Mouse (Mus musculus): ENCODE results near the gene Pusl1. TPM values are rescaled to one million over a fixed set of nuclear protein-coding genes. Genes with fewer than 3 reads are reported as not detected.
A peak's percentile ranks its signal among the peaks of the same experiment; 100 is the strongest.

Pusl1 gene
- polyA plus RNA-seq, 1 experiment from 2014 or later = 53.7 TPM

DNA sequence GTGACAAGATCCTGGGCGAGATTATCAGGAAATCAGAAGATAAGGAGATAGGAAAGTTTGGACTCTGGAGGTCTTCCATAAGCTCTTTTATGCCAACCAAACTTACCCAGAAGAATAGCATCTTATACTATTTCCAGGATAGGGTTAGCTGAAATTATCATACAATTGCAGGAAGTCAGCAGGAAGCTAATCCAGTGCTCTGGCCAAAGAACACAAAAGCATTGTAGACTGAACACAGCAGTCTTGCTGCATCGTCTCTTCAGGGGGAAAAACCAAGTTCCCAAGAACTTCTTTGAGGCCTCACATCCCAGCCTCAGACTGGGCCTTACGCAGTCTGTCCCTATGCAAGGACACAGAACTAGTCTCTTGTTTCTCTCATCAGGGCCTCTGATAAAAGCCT, 8.0 kb downstream of the Pusl1 start:
- Histone ChIP-seq H3K9me3 (ENCODE audit: control insufficient read depth, low read length) (no peaks in the 10 kb centered on the region), H3K27ac (ENCODE audit: low read depth, low read length) (no peak overlapping the region), H3K27me3 (ENCODE audit: control insufficient read depth, insufficient read depth, low read length) (no peaks in the 10 kb centered on the region), H3K4me3 (ENCODE audit: low read depth, low read length) (no peak overlapping the region), H3K4me1 (replicated peaks; ENCODE audit: control insufficient read depth, insufficient read depth, low read length) (no peaks in the 10 kb centered on the region), H3K9ac (ENCODE audit: low read length) (no peak overlapping the region), H3K36me3 (ENCODE audit: control insufficient read depth, insufficient read depth, low read length) (peaks cover 11% of the 10 kb centered on the region), H3K4me2 (ENCODE audit: low read depth, low read length, severe bottlenecking) (no peak overlapping the region)
- 83% methylated on average over 3 of the region's 3 CpGs for WGBS
- no peak for DNase-seq (ENCODE audit: low spot score)
- no peak for ATAC-seq (replicated peaks; ENCODE audit: low FRiP score)

DNA sequence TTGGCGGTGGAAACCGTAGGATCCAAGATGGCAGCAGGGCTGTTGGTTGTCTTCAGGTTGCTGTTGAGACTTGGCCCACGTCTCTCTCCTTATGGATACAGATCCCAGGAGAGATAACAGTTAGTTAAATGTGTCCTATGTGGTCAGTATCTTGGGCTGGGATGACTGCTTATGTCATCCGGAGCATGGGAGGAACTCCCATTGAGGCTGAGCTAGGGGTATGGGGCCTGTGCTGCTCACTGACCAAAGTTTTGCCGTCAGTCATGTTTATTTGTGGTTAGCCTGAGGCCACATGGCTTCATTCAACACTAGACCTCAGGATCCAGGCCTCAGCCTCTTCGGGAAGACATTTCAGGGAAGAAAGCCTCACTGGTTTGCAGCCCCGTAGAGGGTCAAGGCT, 20.2 kb downstream of the Pusl1 start:
- Histone ChIP-seq H3K4me3 (ENCODE audit: low read depth, low read length) (no peak overlapping the region), H3K27ac (ENCODE audit: low read depth, low read length) (no peak overlapping the region)
- DNase-seq (ENCODE audit: low spot score) = no peak

DNA sequence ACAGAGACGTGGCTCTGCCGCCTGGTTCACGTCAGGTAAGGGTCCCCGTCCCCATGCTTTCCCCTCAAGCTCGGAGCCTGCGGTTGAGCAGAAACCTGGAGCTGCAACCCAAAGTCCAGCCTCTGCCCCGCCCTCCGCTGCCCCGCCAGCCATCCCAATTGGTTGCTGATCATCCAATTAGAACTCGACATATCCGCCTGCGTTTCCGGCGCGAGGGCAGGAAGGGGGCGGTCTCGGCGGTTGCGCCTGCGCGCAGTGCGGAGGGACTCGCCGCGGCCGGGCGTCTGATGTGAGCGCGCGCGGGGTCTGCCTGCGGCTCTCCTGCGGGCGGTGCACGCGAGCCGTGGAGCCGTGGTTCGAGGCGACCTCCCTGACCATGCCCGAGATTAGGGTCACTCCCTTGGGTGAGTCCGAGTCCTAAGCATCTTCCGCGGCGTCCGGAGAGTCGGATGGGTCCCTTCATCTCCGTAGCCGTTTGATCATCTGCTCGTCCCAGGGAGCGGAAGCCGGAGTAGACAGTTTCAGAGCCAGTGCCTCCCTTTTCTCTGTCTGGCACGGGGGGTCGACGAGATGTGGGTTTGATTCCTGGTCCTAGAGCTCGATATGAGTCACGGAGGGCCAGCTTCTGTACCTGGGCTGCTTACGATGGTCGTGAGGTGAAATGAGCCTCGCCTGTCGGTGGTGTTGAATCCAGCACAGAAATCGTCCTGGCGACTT, 22.1 kb downstream of the Pusl1 start, which contains the start of the genes Cptp and Ints11:
Gene Cptp (minus strand): TSS at position 124 of the 717 bp plus-strand sequence.
Gene Ints11 (plus strand): TSS at position 230 of the 717 bp plus-strand sequence.
- peak within 1 kb of the TSS; percentile 84 for H3K9ac ChIP-seq (ENCODE audit: low read length)
- H3K27ac ChIP-seq (ENCODE audit: low read depth, low read length) = 0 out of 2 replicates have a peak within 1 kb of the TSS, but pooled peaks have one; percentile 12
- H3K4me2 ChIP-seq (ENCODE audit: low read depth, low read length, severe bottlenecking) = peak within 1 kb of the TSS; percentile 90
- H3K36me3 ChIP-seq (ENCODE audit: control insufficient read depth, insufficient read depth, low read length) = no peaks in the 10 kb centered on the region; the same call in 1 of the 2 replicates
- DNase-seq (ENCODE audit: low spot score) (peak; percentile 98), ATAC-seq (replicated peaks; ENCODE audit: low FRiP score) (peak; percentile 96)
- H3K27me3 ChIP-seq (ENCODE audit: control insufficient read depth, insufficient read depth, low read length) = no peaks in the 10 kb centered on the region
- H3K4me3 ChIP-seq (ENCODE audit: low read depth, low read length) = peak within 1 kb of the TSS; percentile 82
- WGBS = under 1% methylated on average over 63 of the region's 63 CpGs
- H3K4me1 ChIP-seq (replicated peaks; ENCODE audit: control insufficient read depth, insufficient read depth, low read length) = peaks cover 6% of the 10 kb centered on the region; the same call in 1 of the 2 replicates
- H3K9me3 ChIP-seq (ENCODE audit: control insufficient read depth, low read length) = no peaks in the 10 kb centered on the region

More for the DNA sequence above, 20.2 kb downstream of the Pusl1 start:
- Histone ChIP-seq H3K27me3 (ENCODE audit: control insufficient read depth, insufficient read depth, low read length) (no peaks in the 10 kb centered on the region), H3K4me2 (ENCODE audit: low read depth, low read length, severe bottlenecking) (no peak overlapping the region), H3K36me3 (ENCODE audit: control insufficient read depth, insufficient read depth, low read length) (no peaks in the 10 kb centered on the region; the same call in 1 of the 2 replicates), H3K9me3 (ENCODE audit: control insufficient read depth, low read length) (no peaks in the 10 kb centered on the region), H3K9ac (ENCODE audit: low read length) (no peak overlapping the region), H3K4me1 (replicated peaks; ENCODE audit: control insufficient read depth, insufficient read depth, low read length) (peaks cover 6% of the 10 kb centered on the region; the same call in 1 of the 2 replicates)
- WGBS = 93% methylated on average over 7 of the region's 7 CpGs
- no peak for ATAC-seq (replicated peaks; ENCODE audit: low FRiP score)

DNA sequence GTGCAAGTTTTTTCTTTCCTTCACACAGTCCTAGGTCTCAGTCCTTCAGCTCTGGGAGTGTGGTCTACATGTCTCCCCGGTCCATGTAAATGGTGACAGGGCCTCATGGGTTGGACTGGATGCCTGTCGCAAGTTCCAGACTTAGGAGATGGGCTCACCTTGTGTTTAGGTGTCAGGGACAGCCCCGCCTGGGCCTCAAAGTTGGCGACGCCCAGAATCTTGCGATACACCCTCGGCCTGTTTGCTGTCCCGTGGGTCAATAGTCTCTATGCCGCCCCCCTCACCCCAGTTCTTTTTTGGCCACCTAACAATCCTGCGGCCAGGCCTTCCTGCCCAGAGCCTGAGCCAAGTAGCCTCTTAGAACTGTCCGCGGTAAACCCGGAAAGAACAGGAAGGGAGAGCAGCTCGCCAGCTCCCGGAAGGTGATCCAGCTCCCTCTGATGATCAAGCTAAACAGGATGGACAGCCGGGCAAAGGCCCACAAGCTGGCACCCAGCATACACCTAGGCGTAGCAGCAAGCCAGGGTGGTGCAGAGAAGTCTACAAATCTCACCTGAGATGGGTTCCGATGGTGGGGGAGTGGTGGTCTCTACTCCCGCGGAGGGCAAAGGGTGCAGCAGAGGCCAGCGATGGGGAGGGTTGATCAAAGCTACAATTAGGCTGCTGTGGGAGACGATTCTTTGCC, 22.8 kb downstream of the Pusl1 start:
- Histone ChIP-seq H3K4me2 (ENCODE audit: low read depth, low read length, severe bottlenecking) (peak overlapping the region; percentile 90), H3K9ac (ENCODE audit: low read length) (peak overlapping the region; percentile 84), H3K4me3 (ENCODE audit: low read depth, low read length) (peak overlapping the region; percentile 82), H3K9me3 (ENCODE audit: control insufficient read depth, low read length) (no peaks in the 10 kb centered on the region), H3K4me1 (replicated peaks; ENCODE audit: control insufficient read depth, insufficient read depth, low read length) (peaks cover 6% of the 10 kb centered on the region; the same call in 1 of the 2 replicates), H3K27me3 (ENCODE audit: control insufficient read depth, insufficient read depth, low read length) (no peaks in the 10 kb centered on the region), H3K27ac (ENCODE audit: low read depth, low read length) (0 out of 2 replicates have a peak overlapping the region, but pooled peaks have one; percentile 12), H3K36me3 (ENCODE audit: control insufficient read depth, insufficient read depth, low read length) (no peaks in the 10 kb centered on the region; the same call in 1 of the 2 replicates)
- ATAC-seq (replicated peaks; ENCODE audit: low FRiP score) (peak; percentile 10), DNase-seq (ENCODE audit: low spot score) (no peak)
- WGBS = 10% methylated on average over 22 of the region's 22 CpGs

DNA sequence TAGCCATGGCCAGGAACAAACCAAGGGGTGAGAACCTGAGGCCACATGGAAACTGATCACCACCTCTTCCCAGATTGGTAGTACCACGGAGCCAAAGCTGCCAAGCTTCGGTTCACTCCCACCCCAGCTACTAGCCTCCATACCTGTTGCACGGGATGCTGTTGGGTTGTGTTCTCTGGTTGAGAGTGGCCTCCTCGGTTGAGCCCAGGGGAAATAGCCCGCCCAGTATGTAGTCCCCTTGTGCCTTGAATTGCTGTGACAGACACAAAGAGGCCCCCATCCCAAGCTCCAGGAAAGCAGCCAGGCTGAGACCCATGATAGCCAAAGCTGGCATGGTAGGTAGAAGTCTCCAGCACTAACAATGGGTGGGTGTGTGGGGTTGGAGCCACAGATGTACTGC, 28.6 kb downstream of the Pusl1 start, which contains the start of gene Tas1r3:
Gene Tas1r3 (minus strand): TSS at position 362 of the 400 bp plus-strand sequence.
- no peak for DNase-seq (ENCODE audit: low spot score)
- Histone ChIP-seq H3K36me3 (ENCODE audit: control insufficient read depth, insufficient read depth, low read length) (no peaks in the 10 kb centered on the region; the same call in 1 of the 2 replicates), H3K4me2 (ENCODE audit: low read depth, low read length, severe bottlenecking) (no peak within 1 kb of the TSS), H3K4me1 (replicated peaks; ENCODE audit: control insufficient read depth, insufficient read depth, low read length) (no peaks in the 10 kb centered on the region), H3K9ac (ENCODE audit: low read length) (no peak within 1 kb of the TSS), H3K4me3 (ENCODE audit: low read depth, low read length) (no peak within 1 kb of the TSS), H3K9me3 (ENCODE audit: control insufficient read depth, low read length) (no peaks in the 10 kb centered on the region), H3K27ac (ENCODE audit: low read depth, low read length) (no peak within 1 kb of the TSS), H3K27me3 (ENCODE audit: control insufficient read depth, insufficient read depth, low read length) (no peaks in the 10 kb centered on the region)
- ATAC-seq (replicated peaks; ENCODE audit: low FRiP score) = no peak
- 81% methylated on average over 5 of the region's 5 CpGs for whole genome bisulfite sequencing

DNA sequence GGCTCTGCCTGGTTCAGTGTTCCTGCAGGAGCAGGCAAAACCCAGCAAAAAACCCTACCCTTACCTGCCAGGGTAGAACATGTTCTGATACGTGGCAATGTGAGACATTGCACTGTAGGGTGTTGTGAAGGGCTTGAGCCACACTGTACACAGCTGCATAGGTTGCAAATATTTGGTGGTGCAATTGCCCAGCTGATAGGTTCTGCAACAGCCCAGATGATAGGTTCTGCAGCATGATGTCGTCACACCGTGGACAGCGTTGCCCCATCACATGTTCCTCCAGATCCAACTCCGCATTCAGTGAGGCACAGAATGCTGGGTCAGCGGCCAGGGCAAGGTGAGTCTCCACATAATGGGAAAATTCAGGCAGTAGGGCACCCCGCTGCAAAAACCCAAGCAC, 29.8 kb downstream of the Pusl1 start:
- Histone ChIP-seq H3K4me3 (ENCODE audit: low read depth, low read length) (no peak overlapping the region), H3K9ac (ENCODE audit: low read length) (no peak overlapping the region), H3K27me3 (ENCODE audit: control insufficient read depth, insufficient read depth, low read length) (no peaks in the 10 kb centered on the region), H3K4me2 (ENCODE audit: low read depth, low read length, severe bottlenecking) (no peak overlapping the region), H3K27ac (ENCODE audit: low read depth, low read length) (no peak overlapping the region), H3K36me3 (ENCODE audit: control insufficient read depth, insufficient read depth, low read length) (no peaks in the 10 kb centered on the region; the same call in 1 of the 2 replicates), H3K9me3 (ENCODE audit: control insufficient read depth, low read length) (no peaks in the 10 kb centered on the region), H3K4me1 (replicated peaks; ENCODE audit: control insufficient read depth, insufficient read depth, low read length) (no peaks in the 10 kb centered on the region)
- ATAC-seq (replicated peaks; ENCODE audit: low FRiP score) (no peak), DNase-seq (ENCODE audit: low spot score) (no peak)
- 95% methylated on average over 7 of the region's 7 CpGs for WGBS

DNA sequence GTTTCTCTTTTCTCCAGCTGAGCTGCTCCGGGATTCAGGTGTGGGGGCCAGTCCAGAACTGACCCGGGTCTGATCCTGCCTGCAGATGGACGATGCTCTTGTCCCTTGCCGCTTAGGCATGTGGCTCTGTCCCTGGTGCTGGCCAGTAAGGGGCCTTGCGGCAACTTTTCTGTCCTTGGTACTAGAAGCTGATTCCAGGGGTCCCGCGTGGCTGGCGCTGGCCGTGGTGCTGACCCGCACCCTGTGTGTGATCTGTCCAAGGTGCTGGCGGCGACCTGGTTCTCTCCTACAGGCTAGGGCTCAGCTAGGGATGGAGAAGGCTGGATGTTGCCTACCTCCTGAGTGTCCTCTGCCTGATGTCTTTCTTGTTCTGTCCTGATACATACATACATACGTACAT, 32.3 kb downstream of the Pusl1 start:
- Histone ChIP-seq H3K9me3 (ENCODE audit: control insufficient read depth, low read length) (no peaks in the 10 kb centered on the region), H3K27me3 (ENCODE audit: control insufficient read depth, insufficient read depth, low read length) (no peaks in the 10 kb centered on the region), H3K27ac (ENCODE audit: low read depth, low read length) (no peak overlapping the region), H3K36me3 (ENCODE audit: control insufficient read depth, insufficient read depth, low read length) (peaks cover 4% of the 10 kb centered on the region; the same call in 1 of the 2 replicates), H3K4me1 (replicated peaks; ENCODE audit: control insufficient read depth, insufficient read depth, low read length) (no peaks in the 10 kb centered on the region), H3K4me2 (ENCODE audit: low read depth, low read length, severe bottlenecking) (no peak overlapping the region), H3K9ac (ENCODE audit: low read length) (no peak overlapping the region), H3K4me3 (ENCODE audit: low read depth, low read length) (no peak overlapping the region)
- DNase-seq (ENCODE audit: low spot score) (peak; percentile 83), ATAC-seq (replicated peaks; ENCODE audit: low FRiP score) (no peak)
- 29% methylated on average over 13 of the region's 13 CpGs for WGBS

DNA sequence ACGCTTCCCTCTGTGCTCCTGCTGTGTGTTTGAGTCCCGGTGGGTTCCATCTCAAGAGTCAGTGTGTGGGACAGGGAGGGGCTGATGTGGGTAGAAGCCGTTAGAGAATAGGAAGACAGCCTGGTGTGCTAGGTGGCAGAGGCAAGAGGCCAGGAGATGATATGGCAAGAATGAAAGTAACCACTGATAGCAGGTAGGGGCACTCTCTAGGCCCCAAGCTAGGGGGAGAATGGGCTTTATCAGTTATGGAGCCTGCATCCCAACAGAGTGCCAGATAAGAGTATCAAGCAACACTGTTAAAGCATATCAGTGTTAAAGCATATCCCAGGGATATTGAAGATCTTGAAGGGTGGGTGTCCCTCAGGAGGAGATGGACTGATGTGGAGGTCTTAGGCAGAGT, 34.7 kb downstream of the Pusl1 start:
- Histone ChIP-seq H3K4me3 (ENCODE audit: low read depth, low read length) (no peak overlapping the region), H3K4me2 (ENCODE audit: low read depth, low read length, severe bottlenecking) (no peak overlapping the region), H3K36me3 (ENCODE audit: control insufficient read depth, insufficient read depth, low read length) (peaks cover 4% of the 10 kb centered on the region; the same call in 1 of the 2 replicates), H3K9me3 (ENCODE audit: control insufficient read depth, low read length) (no peaks in the 10 kb centered on the region), H3K27ac (ENCODE audit: low read depth, low read length) (no peak overlapping the region), H3K27me3 (ENCODE audit: control insufficient read depth, insufficient read depth, low read length) (no peaks in the 10 kb centered on the region), H3K4me1 (replicated peaks; ENCODE audit: control insufficient read depth, insufficient read depth, low read length) (no peaks in the 10 kb centered on the region), H3K9ac (ENCODE audit: low read length) (no peak overlapping the region)
- 85% methylated on average over 3 of the region's 3 CpGs for WGBS
- ATAC-seq (replicated peaks; ENCODE audit: low FRiP score) (no peak), DNase-seq (ENCODE audit: low spot score) (no peak)

Measured in forebrain, embryonic 11.5 days (tissue).